Mouse (Mus musculus) mammary gland, adult 2 months (tissue): ENCODE data around the gene Tldc2. TPM values are rescaled to one million over a fixed set of nuclear protein-coding genes. Genes with fewer than 3 reads are reported as not detected.

Experiments used
- polyA plus RNA-seq: library from polyadenylated mRNA; depleted of rRNA; stranded (reverse); fragments of >200 nt; gene quantifications from 2 replicates; pipeline ENCODE4 v1.2.3, GENCODE M21; 2012; ENCODE audit warnings: low replicate concordance; rRNA removed

Gene Tldc2
- polyA plus RNA-seq: not detected in 2 replicates

DNA sequence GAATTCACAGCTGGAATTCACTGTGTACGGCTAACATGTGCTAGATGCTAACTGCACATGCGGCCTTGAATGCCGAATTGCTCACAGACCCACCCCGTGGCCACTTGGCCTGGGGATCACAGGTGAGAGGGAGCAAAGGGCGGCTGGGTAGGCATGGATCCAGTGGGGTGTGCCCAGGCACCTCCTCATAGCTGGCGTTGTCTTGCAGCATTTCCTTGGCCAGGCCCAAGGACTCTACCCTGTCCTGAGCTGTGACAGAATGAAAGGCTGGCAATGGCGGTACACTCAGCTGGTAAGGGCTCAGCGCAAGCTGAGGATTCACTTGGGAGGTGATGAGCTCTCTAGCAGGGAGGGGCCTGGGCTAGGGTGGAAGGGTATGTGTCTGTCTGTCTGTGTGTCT is at the start of gene Tldc2:
TSS of gene Tldc2 (plus strand) at position 260 of the 400 bp plus-strand sequence.

DNA sequence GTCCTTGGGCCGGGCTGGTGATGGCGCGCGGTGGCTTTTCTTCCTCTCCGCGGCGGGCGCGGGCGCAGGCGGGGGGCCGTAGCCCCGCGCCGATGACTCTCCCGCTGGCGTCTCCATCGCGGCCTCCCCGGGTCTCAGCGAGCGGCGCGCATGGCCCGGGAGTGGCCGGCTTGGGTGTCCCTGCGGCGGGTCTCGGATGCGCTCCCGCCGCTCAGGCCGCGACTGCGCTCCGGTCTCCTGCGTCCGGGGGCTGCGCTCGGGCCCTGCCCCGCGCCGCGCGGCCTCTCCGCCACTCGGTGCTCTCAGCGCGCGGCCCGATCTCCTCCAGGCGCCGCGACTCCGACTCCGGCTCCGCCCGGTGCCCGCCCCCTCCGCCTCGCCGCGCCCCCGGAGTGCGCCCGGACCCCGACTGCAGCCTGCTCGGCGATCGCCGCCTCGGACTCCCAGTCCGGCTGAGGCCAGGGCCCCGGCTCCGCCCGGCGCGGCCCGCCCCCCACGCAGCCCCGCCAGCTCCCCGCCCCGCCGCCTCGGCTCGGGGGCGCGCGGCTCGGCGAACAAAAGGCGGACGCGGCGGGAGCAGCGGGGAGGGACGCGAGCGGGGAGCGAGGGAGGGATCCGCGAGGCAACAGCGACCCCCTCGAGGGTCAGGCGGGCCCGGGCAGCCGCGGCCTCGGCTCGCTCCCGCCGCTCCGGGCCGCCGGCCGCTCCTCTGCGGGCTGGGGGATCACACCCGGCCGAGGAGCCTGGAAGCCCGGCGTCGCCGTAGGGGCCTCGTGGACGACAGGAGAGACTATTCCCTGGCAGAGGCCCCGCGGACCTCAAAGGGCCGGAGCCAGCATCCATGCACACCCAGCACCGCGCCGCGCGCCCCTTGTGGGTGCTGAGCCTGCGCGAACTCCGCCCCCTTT is 7.8 kb upstream of the Tldc2 start, which contains the start of gene Soga1:
TSS of gene Soga1 (minus strand) at position 462 of the 908 bp plus-strand sequence.

DNA sequence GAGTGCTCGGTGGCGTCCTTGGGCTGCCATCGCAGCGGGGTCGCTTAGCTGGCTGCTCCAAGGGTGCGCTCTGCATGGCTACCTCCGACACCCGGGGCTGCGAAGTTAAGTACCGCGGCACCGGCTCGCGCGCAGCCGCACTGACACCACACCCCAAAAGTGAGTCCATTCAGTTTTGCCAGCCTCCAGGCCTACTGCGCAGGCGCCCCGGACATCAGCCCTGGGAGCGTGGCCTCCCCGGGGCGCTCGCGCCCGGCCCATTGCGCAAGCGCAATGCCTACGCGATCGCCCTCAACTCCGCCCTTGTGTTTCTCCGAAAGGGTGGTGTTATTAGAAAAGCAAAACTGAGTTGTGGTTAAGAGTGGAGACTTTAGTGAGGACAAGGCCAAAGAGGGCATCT is 48.2 kb downstream of the Tldc2 start, which contains the start of gene Samhd1:
TSS of gene Samhd1 (minus strand) at position 252 of the 400 bp plus-strand sequence.

Other genes starting within 250 kb of the Tldc2 start
- 8.1 and 12.0 TPM in 2 replicates for gene Tgif2, start 247.0 kb upstream of the Tldc2 start, polyA plus RNA-seq
- gene 4930518I15Rik, start 229.1 kb upstream of the Tldc2 start, polyA plus RNA-seq: 0.98 and 2.4 TPM in 2 replicates
- gene Rab5if, start 223.9 kb upstream of the Tldc2 start, polyA plus RNA-seq: 123 and 166 TPM in 2 replicates
- gene Sla2, start 199.9 kb upstream of the Tldc2 start, polyA plus RNA-seq: 5.1 and 7.0 TPM in 2 replicates
- gene Ndrg3, start 95.0 kb upstream of the Tldc2 start, polyA plus RNA-seq: 49.4 and 109 TPM in 2 replicates
- 1.0 and 3.1 TPM in 2 replicates for gene Dsn1, start 79.9 kb upstream of the Tldc2 start, polyA plus RNA-seq
- 6.9 and 14.1 TPM in 2 replicates for gene Soga1, start 7.8 kb upstream of the Tldc2 start, polyA plus RNA-seq
- 84.2 and 84.4 TPM in 2 replicates for gene Samhd1, start 48.2 kb downstream of the Tldc2 start, polyA plus RNA-seq
- gene Rbl1, start 117.5 kb downstream of the Tldc2 start, polyA plus RNA-seq: 4.1 and 4.4 TPM in 2 replicates
- 166 and 231 TPM in 2 replicates for gene Rpn2, start 192.0 kb downstream of the Tldc2 start, polyA plus RNA-seq
- gene Mroh8, start 192.5 kb downstream of the Tldc2 start, polyA plus RNA-seq: 0.10 and 0.31 TPM in 2 replicates